Mouse (Mus musculus) bone marrow macrophage, adult 2 months (primary cell): ENCODE results near the gene Epb41l5. TPM values are rescaled to one million over a fixed set of nuclear protein-coding genes. Genes with fewer than 3 reads are reported as not detected.

Experiments
- H3K27ac ChIP-seq: 2 replicates; pipeline ENCODE4 v1.5.1; 2012; ENCODE audit warnings: low read depth, low read length; ENCODE audit not compliant: insufficient read depth
- H3K4me1 ChIP-seq: 2 replicates; pipeline ENCODE4 v1.6.1; 2012; ENCODE audit warnings: low read length; ENCODE audit not compliant: control insufficient read depth, insufficient read depth
- H3K4me3 ChIP-seq: 2 replicates; pipeline ENCODE4 v1.5.1; 2012; ENCODE audit warnings: mild to moderate bottlenecking, low read length, moderate library complexity; ENCODE audit not compliant: insufficient read depth
- CTCF ChIP-seq: IDR thresholded peaks from 2 replicates; pipeline ENCODE4 v1.5.1; 2012; ENCODE audit warnings: low read depth, mild to moderate bottlenecking, low read length, moderate library complexity
- POLR2A ChIP-seq: IDR thresholded peaks from 2 replicates; pipeline ENCODE4 v1.6.1; 2012; ENCODE audit warnings: mild to moderate bottlenecking, low read depth, low read length, borderline replicate concordance
- polyA plus RNA-seq: library from polyadenylated mRNA; stranded (reverse); fragments of >200 nt; gene quantifications from 2 replicates; pipeline ENCODE4 v1.2.4, GENCODE M21; 2012; ENCODE audit not compliant: missing spikeins, insufficient read depth, insufficient read length

Epb41l5 gene
- polyA plus RNA-seq, 1 experiment = 0.99 TPM

DNA sequence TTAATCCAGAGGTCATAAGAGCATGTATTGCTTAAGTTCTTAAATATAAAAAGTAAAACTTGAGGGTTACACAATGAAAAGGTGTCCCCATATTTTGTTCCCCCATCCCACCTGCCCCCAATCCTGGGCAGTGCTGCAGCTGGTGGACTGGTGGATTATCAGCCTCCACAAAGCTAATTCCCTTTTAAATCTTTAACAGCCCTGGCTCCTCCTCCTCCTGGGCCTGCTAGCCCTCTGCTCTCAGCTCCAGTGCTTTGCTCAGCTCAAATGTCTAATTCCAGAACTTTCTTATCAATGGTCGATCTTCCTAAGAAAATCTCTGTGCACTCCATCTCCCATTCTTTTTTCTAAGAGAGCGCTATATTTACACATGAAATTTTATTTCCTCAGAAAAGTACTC is 2.4 kb downstream of the Epb41l5 start:
- Histone ChIP-seq H3K27ac (no peak overlapping the region), H3K4me3 (no peak overlapping the region), H3K4me1 (no peaks in the 10 kb centered on the region)
- TF ChIP-seq CTCF (no peak), POLR2A (no peak)

DNA sequence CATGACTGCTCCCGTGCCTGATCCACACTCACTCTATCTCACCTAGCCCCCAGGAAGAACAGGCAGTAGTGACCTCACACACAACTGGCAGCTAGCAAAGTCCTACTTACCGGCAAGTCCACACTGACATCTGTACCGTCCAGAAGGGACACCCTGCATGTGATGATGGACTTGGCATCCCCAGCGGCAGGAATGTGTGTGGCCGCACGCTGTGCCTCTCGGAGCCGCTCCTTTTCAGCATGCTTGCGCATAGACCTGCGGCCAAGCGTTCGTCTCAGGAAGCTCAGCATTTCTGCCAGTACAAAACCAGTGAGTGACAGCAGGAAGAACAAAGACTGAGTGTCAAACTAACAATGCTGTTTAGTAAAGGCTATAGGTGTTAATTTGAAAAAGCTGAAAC is 6.4 kb downstream of the Epb41l5 start:
- TF ChIP-seq CTCF (no peak), POLR2A (no peak)
- no peak overlapping the region for H3K27ac ChIP-seq
- H3K4me1 ChIP-seq = no peaks in the 10 kb centered on the region
- H3K4me3 ChIP-seq = no peak overlapping the region

DNA sequence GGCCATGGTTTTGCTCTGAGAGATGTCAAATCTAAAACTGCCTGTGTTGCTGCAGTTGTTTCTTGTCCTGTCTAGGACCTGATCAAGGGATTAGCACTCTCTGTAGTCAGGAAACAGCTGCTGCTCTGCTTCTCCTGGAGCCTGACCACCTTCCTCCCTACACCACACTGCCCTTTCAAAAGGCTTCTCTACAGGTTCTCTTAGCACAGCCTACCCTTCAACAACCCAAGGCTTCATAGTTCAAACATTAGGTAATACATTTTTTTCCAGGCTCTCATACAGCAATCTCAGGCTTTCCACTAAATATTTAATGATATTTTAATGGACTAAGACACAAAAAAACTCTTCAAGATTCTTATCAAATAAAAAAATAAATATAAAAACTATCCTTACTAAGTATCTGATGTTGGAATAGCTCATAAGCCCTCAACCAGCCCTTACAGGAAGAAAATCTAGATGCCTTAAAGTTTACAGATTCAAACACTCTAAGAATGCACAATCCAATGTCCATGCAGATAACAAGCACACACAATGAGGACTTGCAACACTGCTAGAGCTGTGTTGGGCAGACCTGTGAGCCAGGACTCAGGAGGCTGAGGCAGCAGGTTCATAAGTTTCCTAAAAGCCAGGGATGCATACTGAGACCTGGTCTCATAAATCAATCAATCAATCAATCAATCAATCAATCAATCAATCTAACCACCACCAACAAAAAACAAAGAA is 7.5 kb downstream of the Epb41l5 start:
- Histone ChIP-seq H3K4me3 (no peak overlapping the region), H3K4me1 (no peaks in the 10 kb centered on the region), H3K27ac (no peak overlapping the region)
- no peak for TF ChIP-seq CTCF
- no peak for TF ChIP-seq POLR2A

DNA sequence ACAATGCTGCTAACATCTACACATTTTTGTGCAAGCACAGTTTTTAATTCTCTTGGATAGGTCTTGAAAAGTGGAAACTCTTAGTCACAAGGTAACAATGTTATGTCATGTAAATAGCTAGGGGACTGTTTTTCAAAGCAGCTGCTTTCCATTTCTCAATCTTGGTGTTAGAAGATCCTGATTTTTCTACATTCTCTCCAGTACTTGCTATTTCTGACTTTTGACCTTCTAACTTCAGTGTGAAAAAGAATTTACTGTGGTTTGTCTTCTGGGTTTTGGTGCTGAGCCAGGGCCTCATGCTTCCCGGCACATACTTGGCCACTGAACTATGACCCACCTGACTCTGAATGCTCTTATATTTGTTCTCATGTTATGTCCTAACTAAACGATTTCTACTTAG is 8.8 kb downstream of the Epb41l5 start:
- TF ChIP-seq CTCF (no peak), POLR2A (no peak)
- Histone ChIP-seq H3K4me3 (no peak overlapping the region), H3K4me1 (no peaks in the 10 kb centered on the region), H3K27ac (no peak overlapping the region)

DNA sequence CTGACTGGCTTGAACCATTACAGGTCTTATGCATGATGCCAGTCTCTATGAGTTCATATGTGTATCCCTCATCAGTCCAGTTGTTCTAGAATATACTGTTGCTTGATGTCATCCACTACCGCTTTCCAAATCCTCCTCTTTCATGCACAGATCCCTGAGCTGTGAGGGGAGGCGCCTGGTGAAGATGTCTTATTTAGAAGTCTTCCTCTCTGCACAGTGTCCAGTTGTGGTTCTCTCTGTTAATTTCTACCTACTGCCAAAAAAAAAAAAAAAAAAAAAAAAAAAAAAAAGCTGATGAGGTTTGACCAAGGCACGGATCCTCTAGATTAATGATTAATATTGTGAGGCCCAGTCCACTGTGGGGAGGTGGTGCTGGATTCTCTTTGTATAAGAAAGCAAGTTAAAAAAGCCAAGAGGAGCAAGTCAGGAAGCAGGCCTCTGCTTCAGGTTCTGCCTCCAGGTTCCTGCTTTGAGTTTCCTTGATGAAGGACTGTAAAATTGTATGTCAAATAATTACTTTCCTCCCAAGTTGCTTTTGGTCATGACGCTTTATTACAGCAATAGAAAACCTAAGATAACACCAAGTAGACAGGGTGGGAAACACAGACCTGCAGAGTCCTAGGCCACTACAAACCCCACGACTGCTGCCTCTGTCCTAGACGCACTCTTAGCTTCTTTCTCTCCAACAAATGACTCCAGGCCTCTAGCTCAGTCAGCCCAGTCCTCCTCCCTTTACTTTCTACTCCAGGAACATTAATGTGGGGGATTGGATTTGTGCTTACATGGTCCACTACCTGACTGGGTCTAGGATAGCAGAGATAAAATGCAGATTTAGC is 11.4 kb downstream of the Epb41l5 start:
- H3K27ac ChIP-seq = no peak overlapping the region
- H3K4me3 ChIP-seq = no peak overlapping the region
- TF ChIP-seq POLR2A = no peak
- no peaks in the 10 kb centered on the region for H3K4me1 ChIP-seq

DNA sequence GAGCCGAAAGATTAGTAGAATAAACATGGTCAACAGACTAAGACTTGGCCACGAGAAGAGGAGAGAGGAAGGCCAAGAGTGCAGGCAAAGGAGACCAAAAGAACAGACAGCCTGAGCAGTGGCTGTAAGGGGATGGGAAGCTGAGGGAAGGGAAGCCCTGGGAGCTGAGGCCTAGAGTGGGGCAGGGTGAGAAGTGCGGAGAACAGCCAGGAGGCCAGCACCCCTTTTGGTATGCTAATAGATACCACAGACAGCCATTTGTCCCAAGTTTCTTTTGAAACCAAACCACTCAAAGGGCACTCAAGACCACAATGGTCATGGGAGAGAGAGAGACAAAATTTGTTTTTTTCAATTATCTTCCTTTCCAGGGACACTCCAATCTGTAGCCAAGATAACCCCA is 14.1 kb downstream of the Epb41l5 start:
- TF ChIP-seq POLR2A = no peak
- no peak overlapping the region for H3K4me3 ChIP-seq
- no peak overlapping the region for H3K27ac ChIP-seq
- H3K4me1 ChIP-seq = no peaks in the 10 kb centered on the region

DNA sequence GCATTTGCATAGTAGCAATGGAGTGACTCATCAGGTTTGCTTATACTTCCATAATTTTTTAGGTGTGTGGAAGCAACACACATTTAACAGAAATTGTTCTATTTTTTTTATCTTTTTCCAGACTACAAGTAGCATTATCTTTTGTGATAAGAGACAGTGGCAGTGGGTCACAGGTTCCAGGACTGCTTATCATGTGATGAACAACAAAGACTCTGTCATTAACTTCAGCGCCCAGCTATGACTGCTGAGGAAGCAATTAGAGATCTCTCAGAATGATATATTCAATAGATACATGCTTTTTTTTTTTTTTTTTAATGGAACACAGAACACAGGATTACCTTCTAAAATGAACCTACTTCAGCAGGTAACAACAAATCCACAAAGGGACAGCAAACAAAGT is 18.4 kb downstream of the Epb41l5 start:
- Histone ChIP-seq H3K4me3 (no peak overlapping the region), H3K27ac (no peak overlapping the region), H3K4me1 (no peaks in the 10 kb centered on the region)
- no peak for TF ChIP-seq CTCF
- TF ChIP-seq POLR2A = no peak

DNA sequence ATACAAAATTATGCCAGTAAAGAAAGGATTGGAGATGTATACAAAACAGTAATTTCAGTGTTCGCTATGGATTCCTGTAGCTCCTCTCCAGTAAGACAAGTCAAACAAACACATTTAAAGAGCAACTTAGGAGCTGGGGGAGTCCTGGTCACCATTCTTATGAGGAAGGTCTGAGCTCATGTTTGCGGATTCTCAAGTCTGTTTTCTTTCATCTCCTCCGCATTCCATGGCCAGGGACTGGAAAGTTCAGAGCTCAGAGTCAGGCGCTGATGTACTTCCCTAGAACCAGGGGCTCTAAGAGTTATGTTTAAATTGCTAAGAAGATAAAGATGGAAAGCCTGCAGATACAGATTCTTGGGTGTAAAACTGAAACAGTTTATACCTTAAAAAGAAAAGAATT is 22.0 kb downstream of the Epb41l5 start:
- H3K27ac ChIP-seq = no peak overlapping the region
- H3K4me3 ChIP-seq = no peak overlapping the region
- no peak for TF ChIP-seq CTCF
- no peak for TF ChIP-seq POLR2A
- H3K4me1 ChIP-seq = no peaks in the 10 kb centered on the region

DNA sequence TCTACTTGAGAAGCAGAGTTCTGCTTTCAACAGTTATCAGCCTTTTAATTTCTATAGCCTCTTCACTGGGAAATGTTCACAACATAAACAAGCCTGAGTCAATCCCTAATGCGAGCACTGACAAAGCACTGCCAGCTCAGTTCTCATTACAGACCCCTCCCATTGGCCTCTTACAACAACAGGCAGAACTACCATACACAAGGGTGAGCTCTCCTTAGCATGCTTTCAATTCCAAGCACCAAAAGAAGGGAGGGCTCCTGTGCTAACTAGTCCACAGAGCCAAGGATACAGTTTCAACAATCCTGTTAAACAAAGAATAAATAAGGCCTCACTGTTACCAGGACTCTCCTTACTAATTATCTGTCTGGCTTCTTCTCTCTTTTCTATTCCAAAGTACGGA is 24.4 kb downstream of the Epb41l5 start:
- TF ChIP-seq CTCF = no peak
- TF ChIP-seq POLR2A = no peak
- H3K27ac ChIP-seq = no peak overlapping the region
- H3K4me3 ChIP-seq = no peak overlapping the region
- no peaks in the 10 kb centered on the region for H3K4me1 ChIP-seq

DNA sequence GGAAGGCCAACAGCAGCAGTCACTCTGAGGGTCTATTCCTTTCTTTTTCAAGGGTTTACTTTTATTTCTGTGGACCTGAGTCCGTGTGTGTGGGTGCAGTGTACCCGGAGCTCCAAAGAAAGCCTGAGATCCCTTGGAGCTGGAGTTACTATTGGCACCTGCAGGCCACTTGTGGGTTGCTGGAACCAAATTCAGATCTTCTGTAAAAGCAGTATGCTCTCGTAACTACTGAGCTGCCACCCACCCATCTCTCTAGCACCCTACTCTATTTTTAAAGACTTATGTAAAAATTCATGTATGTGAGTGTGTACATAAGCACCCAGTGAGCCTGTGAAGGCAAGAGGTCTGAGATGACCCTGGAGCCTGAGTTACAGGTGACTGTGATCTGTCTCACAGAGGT is 43.4 kb downstream of the Epb41l5 start:
- TF ChIP-seq POLR2A (no peak), CTCF (no peak)
- Histone ChIP-seq H3K4me3 (no peak overlapping the region), H3K27ac (no peak overlapping the region), H3K4me1 (peaks cover 3% of the 10 kb centered on the region; the same call in 1 of the 2 replicates)
